Mouse (Mus musculus) G1E (cell line): ENCODE results near the gene Kif7. TPM values are rescaled to one million over a fixed set of nuclear protein-coding genes. Genes with fewer than 3 reads are reported as not detected.

ENCODE experiments used
- ATAC-seq: 2 replicates; pipeline ENCODE4 v1.8.0; 2016; ENCODE audit warnings: mild to moderate bottlenecking; ENCODE audit not compliant: insufficient number of reproducible peaks, poor library complexity, low FRiP score, severe bottlenecking; ENCODE audit errors: extremely low read depth
- DNase-seq: peaks from one replicate; pipeline ENCODE4 v3.0.0; 2012; ENCODE audit warnings: low spot score
- H3K27me3 ChIP-seq: 2 replicates; pipeline ENCODE4 v1.6.1; 2012; ENCODE audit warnings: mild to moderate bottlenecking, low read length, inconsistent platforms; ENCODE audit not compliant: insufficient read depth
- H3K36me3 ChIP-seq: replicated peaks from 2 replicates; pipeline ENCODE3; 2012; ENCODE audit warnings: mild to moderate bottlenecking, inconsistent platforms
- H3K4me1 ChIP-seq: 2 replicates; pipeline ENCODE4 v1.6.1; 2012; ENCODE audit warnings: low read depth, low read length, inconsistent platforms, mixed read lengths; ENCODE audit not compliant: insufficient read depth
- H3K4me3 ChIP-seq: 2 replicates; pipeline ENCODE4 v1.5.1; 2012; ENCODE audit warnings: low read depth, mild to moderate bottlenecking, inconsistent platforms, low read length, moderate library complexity, mixed read lengths
- H3K9me3 ChIP-seq: replicated peaks from 2 replicates; pipeline ENCODE4 v1.6.1; 2012; ENCODE audit warnings: inconsistent platforms
- CTCF ChIP-seq: IDR thresholded peaks from 2 replicates; pipeline ENCODE4 v1.5.1; 2012; ENCODE audit warnings: low read depth, low read length, inconsistent platforms, mixed read lengths
- GATA1 ChIP-seq: IDR thresholded peaks from 2 replicates; pipeline ENCODE4 v1.6.1; 2012; ENCODE audit warnings: borderline replicate concordance, low read length, inconsistent platforms, mixed read lengths
- GATA2 ChIP-seq: IDR thresholded peaks from 2 replicates; pipeline ENCODE4 v1.6.1; 2012; ENCODE audit warnings: low read depth, low read length, inconsistent platforms, borderline replicate concordance
- POLR2AphosphoS5 ChIP-seq: IDR thresholded peaks from 2 replicates; pipeline ENCODE4 v1.6.1; 2012; ENCODE audit warnings: low read depth, low read length, inconsistent platforms; ENCODE audit not compliant: insufficient replicate concordance
- TAL1 ChIP-seq: conservative IDR thresholded peaks from 2 replicates; pipeline ENCODE4 v1.6.1; 2012; ENCODE audit warnings: low read depth, low read length, inconsistent platforms, mixed read lengths
- polyA plus RNA-seq: library from polyadenylated mRNA; stranded (reverse); fragments of >175 nt; gene quantifications from 2 replicates; pipeline ENCODE4 v1.2.3, GENCODE M21; 2012
- total RNA-seq, 2 experiments: library from RNA; stranded (forward) in 1 of 2; stranded (reverse) in 1 of 2; fragments of 200-1000 nt in 1 of 2; fragments of >200 nt in 1 of 2; fragmentation: Nextera tagmentation in 1 of 2; gene quantifications; 2 replicates each; pipeline ENCODE4 v1.2.3; 2014 to 2017

The Kif7 gene
- total and polyA plus RNA-seq, 3 experiments: 2.6 to 17.6 (median 4.2) TPM

DNA sequence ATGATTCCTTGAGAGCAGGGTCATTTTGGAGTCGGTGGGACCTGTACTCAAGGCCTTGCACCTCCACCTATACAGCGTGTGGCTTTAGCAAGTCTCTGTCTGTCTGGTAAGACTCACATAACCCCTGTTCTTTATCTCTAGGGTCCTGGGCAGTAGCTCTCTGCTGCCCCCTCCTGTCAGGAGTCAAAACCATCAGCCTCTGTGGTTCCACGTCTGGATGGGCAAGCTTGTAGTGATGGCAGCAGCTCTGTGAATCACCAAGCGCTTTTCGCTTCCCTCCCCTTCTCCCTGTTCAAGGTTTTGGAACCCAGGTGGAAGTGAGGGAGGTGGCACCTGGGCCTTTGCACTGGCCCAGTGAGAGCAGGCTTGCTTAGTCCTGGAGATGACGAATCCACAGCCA lies 12.7 kb upstream of the Kif7 start:
- no peaks in the 10 kb centered on the region for H3K9me3 ChIP-seq
- no peak overlapping the region for H3K4me3 ChIP-seq
- peaks cover 38% of the 10 kb centered on the region for H3K27me3 ChIP-seq
- H3K36me3 ChIP-seq: no peaks in the 10 kb centered on the region
- peak; percentile 82 for DNase-seq
- no peak for ATAC-seq
- peak; percentile 81 for TF ChIP-seq CTCF
- no peak for TF ChIP-seq TAL1
- no peak for TF ChIP-seq POLR2AphosphoS5
- H3K4me1 ChIP-seq: peaks cover 14% of the 10 kb centered on the region

DNA sequence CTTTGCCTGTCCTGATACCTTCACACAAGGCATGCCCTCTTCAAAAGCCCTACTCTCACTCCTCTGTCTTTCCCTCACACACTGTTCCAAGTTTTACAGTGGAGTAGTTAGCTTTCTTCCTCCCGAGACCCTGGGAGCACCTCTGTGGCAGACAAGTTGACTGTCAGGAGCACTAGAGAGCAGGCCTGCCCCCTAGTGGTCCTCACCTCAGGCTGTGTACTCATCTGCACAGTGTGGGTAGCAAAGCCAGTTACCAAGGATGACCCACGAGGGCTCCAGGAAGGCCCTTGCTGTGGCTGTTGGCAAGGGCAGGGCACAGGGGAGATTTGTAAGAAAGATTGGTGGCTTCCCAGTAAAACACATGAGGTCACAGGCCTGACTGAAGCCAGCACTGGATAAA lies 11.6 kb upstream of the Kif7 start:
- DNase-seq (peak; percentile 55), ATAC-seq (no peak; the same call in 1 of the 2 replicates)
- peaks cover 44% of the 10 kb centered on the region for H3K27me3 ChIP-seq
- no peaks in the 10 kb centered on the region for H3K36me3 ChIP-seq
- peaks cover 14% of the 10 kb centered on the region for H3K4me1 ChIP-seq
- TF ChIP-seq GATA1: no peak
- no peak for TF ChIP-seq TAL1
- TF ChIP-seq CTCF: peak; percentile 48
- TF ChIP-seq POLR2AphosphoS5: no peak
- no peak for TF ChIP-seq GATA2
- H3K4me3 ChIP-seq: no peak overlapping the region
- H3K9me3 ChIP-seq: no peaks in the 10 kb centered on the region

GRCm38 (mm10) chr7:79721386-79721977 lies 6.0 kb upstream of the Kif7 start:
- Histone ChIP-seq H3K4me3 (no peak overlapping the region), H3K27me3 (peaks cover 52% of the 10 kb centered on the region), H3K36me3 (no peaks in the 10 kb centered on the region), H3K9me3 (no peaks in the 10 kb centered on the region), H3K4me1 (peaks cover 2% of the 10 kb centered on the region)
- no peak for ATAC-seq
- TF ChIP-seq GATA2 (no peak), POLR2AphosphoS5 (no peak), TAL1 (no peak), GATA1 (no peak)
- DNase-seq: no peak

GRCm38 (mm10) chr7:79710831-79711230 lies 4.7 kb downstream of the Kif7 start:
- TF ChIP-seq GATA2: no peak
- TF ChIP-seq POLR2AphosphoS5: no peak
- TF ChIP-seq TAL1: no peak
- no peak for TF ChIP-seq CTCF
- no peak for TF ChIP-seq GATA1
- Histone ChIP-seq H3K4me1 (peaks cover 19% of the 10 kb centered on the region), H3K9me3 (peaks cover 3% of the 10 kb centered on the region), H3K36me3 (peaks cover 76% of the 10 kb centered on the region), H3K27me3 (no peaks in the 10 kb centered on the region), H3K4me3 (no peak overlapping the region)
- no peak for ATAC-seq
- DNase-seq: no peak

GRCm38 (mm10) chr7:79710130-79710607 lies 5.4 kb downstream of the Kif7 start:
- Histone ChIP-seq H3K36me3 (peaks cover 82% of the 10 kb centered on the region), H3K4me3 (no peak overlapping the region), H3K27me3 (no peaks in the 10 kb centered on the region), H3K4me1 (peaks cover 14% of the 10 kb centered on the region), H3K9me3 (peaks cover 3% of the 10 kb centered on the region)
- DNase-seq: no peak
- no peak for ATAC-seq
- TF ChIP-seq TAL1 (no peak), POLR2AphosphoS5 (no peak), GATA2 (no peak), GATA1 (no peak), CTCF (no peak)

- peaks cover 1% of the 10 kb centered on the region for H3K9me3 ChIP-seq
- peaks cover 99% of the 10 kb centered on the region for H3K36me3 ChIP-seq
- no peak overlapping the region for H3K4me3 ChIP-seq
- DNase-seq: no peak
- no peak for TF ChIP-seq TAL1
- 0 out of 2 replicates have a peak, but pooled peaks cover 3% of the 10 kb centered on the region for H3K4me1 ChIP-seq
- no peaks in the 10 kb centered on the region for H3K27me3 ChIP-seq
- no peak for ATAC-seq
Measured at GRCm38 (mm10) chr7:79705210-79705609, 10.3 kb downstream of the Kif7 start.

DNA sequence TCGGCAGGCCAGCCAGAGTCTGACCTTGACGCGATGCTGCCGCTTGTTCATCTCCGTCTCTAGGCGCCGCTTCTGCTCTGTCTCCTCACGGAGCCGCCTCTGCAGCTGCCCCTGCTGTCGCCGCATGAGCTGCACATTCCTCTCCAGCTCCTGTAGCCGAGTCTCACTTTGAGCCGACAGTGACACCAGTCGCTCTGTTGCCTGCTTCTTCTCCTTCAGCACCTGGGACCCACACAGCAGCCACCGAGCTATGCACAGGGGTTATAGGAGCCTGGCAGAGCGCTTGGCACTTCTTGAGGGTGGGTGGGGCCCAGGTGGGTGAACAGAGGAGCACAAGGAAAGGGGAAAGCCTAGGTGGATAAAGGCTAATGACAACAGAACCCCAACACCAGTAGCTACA lies 12.8 kb downstream of the Kif7 start:
- ATAC-seq (no peak), DNase-seq (no peak)
- TF ChIP-seq CTCF (no peak), POLR2AphosphoS5 (no peak), GATA2 (no peak), TAL1 (no peak), GATA1 (no peak)
- H3K4me3 ChIP-seq: no peak overlapping the region
- no peaks in the 10 kb centered on the region for H3K9me3 ChIP-seq
- 0 out of 2 replicates have a peak, but pooled peaks cover 3% of the 10 kb centered on the region for H3K4me1 ChIP-seq
- H3K36me3 ChIP-seq: peaks cover 99% of the 10 kb centered on the region
- H3K27me3 ChIP-seq: no peaks in the 10 kb centered on the region
